Mouse (Mus musculus) E14TG2a.4 (cell line): ENCODE measurements at regions not wholly inside any gene's neighbourhood (a gene's known extent, or its start where the extent isn't known, plus 50 kb on each side); places are given as distances from the start of the nearest gene placed in this dataset.

Source experiments
- CTCF ChIP-seq: conservative IDR thresholded peaks from 2 replicates; pipeline ENCODE4 v1.5.1; 2014; ENCODE audit warnings: low read length
- NANOG ChIP-seq: IDR thresholded peaks from 2 replicates; pipeline ENCODE4 v1.6.1; 2014; ENCODE audit warnings: borderline replicate concordance, low read length, mixed read lengths
- POU5F1 ChIP-seq: IDR thresholded peaks from 2 replicates; pipeline ENCODE4 v1.6.1; 2014; ENCODE audit warnings: low read length, borderline replicate concordance

DNA sequence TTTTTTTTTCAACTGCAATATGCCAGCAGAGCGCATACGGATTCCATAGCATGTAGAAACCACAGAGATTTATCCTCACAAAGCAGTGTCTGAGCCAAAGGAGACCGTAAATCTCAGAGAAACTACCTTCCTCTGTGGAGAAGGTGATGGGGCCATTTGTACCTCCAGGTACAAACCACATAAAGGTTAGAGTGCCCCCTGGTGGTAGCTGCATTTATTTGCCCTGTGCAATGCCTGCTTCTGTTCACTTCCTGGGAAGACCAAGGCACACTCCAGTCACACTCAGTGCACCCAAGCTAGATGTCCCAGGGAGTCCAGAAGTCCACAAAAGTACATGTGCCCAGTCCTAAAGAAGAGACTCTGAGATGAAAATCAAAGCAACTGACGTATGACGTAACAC lies 104.1 kb upstream of the Dock1 start:
- peak; percentile 81 for TF ChIP-seq CTCF
- no peak for TF ChIP-seq NANOG
- no peak for TF ChIP-seq POU5F1
